Mouse (Mus musculus) C2C12 (cell line): ENCODE results near the gene Hsf4. TPM values are rescaled to one million over a fixed set of nuclear protein-coding genes. Genes with fewer than 3 reads are reported as not detected.
A peak's percentile ranks its signal among the peaks of the same experiment; 100 is the strongest.
"Not testable (repeated sequence)": the region's sequence is repeated elsewhere in the genome, so short reads cannot be mapped to it uniquely, and the experiment has no call there.

Experiments used
- H3K27me3 ChIP-seq: one replicate; pipeline ENCODE4 v1.6.1; 2011; ENCODE audit not compliant: control insufficient read depth, insufficient read depth, insufficient read length
- H3K36me3 ChIP-seq: one replicate; pipeline ENCODE4 v1.6.1; 2011; ENCODE audit not compliant: control insufficient read depth, insufficient read depth
- H3K4me3 ChIP-seq: one replicate; pipeline ENCODE4 v1.5.1; 2011; ENCODE audit warnings: mild to moderate bottlenecking, control low read depth; ENCODE audit not compliant: poor library complexity, insufficient read depth, severe bottlenecking
- H3K79me2 ChIP-seq: one replicate; pipeline ENCODE4 v1.6.1; 2011; ENCODE audit not compliant: control insufficient read depth, insufficient read depth
- H3K79me3 ChIP-seq: one replicate; pipeline ENCODE4 v1.6.1; 2011; ENCODE audit warnings: low read depth, control low read depth
- H3ac ChIP-seq: one replicate; pipeline ENCODE3; 2011; ENCODE audit warnings: low read depth; ENCODE audit not compliant: control insufficient read depth, insufficient read length
- CEBPB ChIP-seq: IDR thresholded peaks from one replicate; pipeline ENCODE4 v1.6.1; 2011; ENCODE audit warnings: low read depth, mild to moderate bottlenecking, control low read depth, moderate library complexity
- CTCF ChIP-seq: IDR thresholded peaks from one replicate; pipeline ENCODE4 v1.5.1; 2011; ENCODE audit not compliant: control insufficient read depth, insufficient read depth, insufficient read length
- FOSL1 ChIP-seq: IDR thresholded peaks from one replicate; pipeline ENCODE4 v1.8.0; 2011; ENCODE audit warnings: mild to moderate bottlenecking, low read length; ENCODE audit not compliant: poor library complexity, insufficient read depth, severe bottlenecking
- MAX ChIP-seq: IDR thresholded peaks from one replicate; pipeline ENCODE4 v1.6.1; 2011; ENCODE audit warnings: mild to moderate bottlenecking, control low read depth
- MYOD1 ChIP-seq: IDR thresholded peaks from one replicate; pipeline ENCODE4 v1.6.1; 2011; ENCODE audit warnings: low read depth; ENCODE audit not compliant: control insufficient read depth, insufficient read length
- MYOG ChIP-seq: IDR thresholded peaks from one replicate; pipeline ENCODE4 v1.6.1; 2011; ENCODE audit not compliant: control insufficient read depth, insufficient read length; ENCODE audit errors: extremely low read depth
- USF1 ChIP-seq: IDR thresholded peaks from one replicate; pipeline ENCODE4 v1.6.1; 2011; ENCODE audit warnings: low read depth, mild to moderate bottlenecking, control low read depth, moderate library complexity
- long read RNA-seq, 2 experiments: library from polyadenylated mRNA; unstranded; transcript quantifications; one replicate each; pipeline ENCODE4 v2.0.0; 2019 to 2020
- polyA plus RNA-seq: library from polyadenylated mRNA; unstranded; fragments of >200 nt; fragmentation: generic; extraction: Trizol; gene quantifications from one replicate; pipeline ENCODE4 v1.2.1, GENCODE M21; 2012; ENCODE audit warnings: missing spikeins

Hsf4 gene
- 3.4 TPM for polyA plus RNA-seq
- long read RNA-seq, experiment 1, result 0 reads
- long read RNA-seq, experiment 2, partial matches to known transcripts, result 0 of 5 reads
- long read RNA-seq, experiment 2, other reads (novel, unspliced or antisense), result 0 of 5 reads

GRCm38 (mm10) chr8:105269461-105269947 is at the start of gene Hsf4:
Gene Hsf4 (plus strand): TSS chr8:105269801.
- Histone ChIP-seq H3K79me2 (no peaks in the 10 kb centered on the region), H3ac (peak within 1 kb of the TSS; percentile 76), H3K36me3 (peaks cover 3% of the 10 kb centered on the region), H3K79me3 (no peaks in the 10 kb centered on the region), H3K27me3 (no peaks in the 10 kb centered on the region), H3K4me3 (peak within 1 kb of the TSS; percentile 18)
- TF ChIP-seq USF1 (no peak), CTCF (no peak), MAX (no peak), MYOD1 (no peak), CEBPB (no peak), MYOG (no peak), FOSL1 (no peak)

GRCm38 (mm10) chr8:105223850-105224249 is 45.8 kb upstream of the Hsf4 start:
- Histone ChIP-seq H3K27me3 (no peaks in the 10 kb centered on the region), H3ac (no peak overlapping the region), H3K79me3 (peaks cover 28% of the 10 kb centered on the region), H3K79me2 (peaks cover 39% of the 10 kb centered on the region), H3K4me3 (no peak overlapping the region), H3K36me3 (no peaks in the 10 kb centered on the region)
- no peak for TF ChIP-seq MYOG
- TF ChIP-seq CEBPB, result no peak
- TF ChIP-seq MAX, result no peak
- TF ChIP-seq FOSL1, result no peak
- TF ChIP-seq CTCF, result no peak
- TF ChIP-seq MYOD1, result no peak
- TF ChIP-seq USF1, result no peak

GRCm38 (mm10) chr8:105224413-105225271 is 45.0 kb upstream of the Hsf4 start, which contains the start of gene D230025D16Rik:
Gene D230025D16Rik (plus strand): TSS chr8:105225145.
- Histone ChIP-seq H3K27me3 (no peaks in the 10 kb centered on the region), H3ac (peak within 1 kb of the TSS; percentile 92), H3K4me3 (peak within 1 kb of the TSS; percentile 89), H3K79me2 (peaks cover 47% of the 10 kb centered on the region), H3K36me3 (no peaks in the 10 kb centered on the region), H3K79me3 (peaks cover 31% of the 10 kb centered on the region)
- TF ChIP-seq CEBPB, result no peak
- peak; percentile 45 for TF ChIP-seq MYOD1

GRCm38 (mm10) chr8:105225272-105225593 is 44.4 kb upstream of the Hsf4 start:
- H3K4me3 ChIP-seq, result peak overlapping the region; percentile 89
- no peaks in the 10 kb centered on the region for H3K27me3 ChIP-seq
- peaks cover 53% of the 10 kb centered on the region for H3K79me2 ChIP-seq
- H3ac ChIP-seq, result peak overlapping the region; percentile 92
- TF ChIP-seq CEBPB, result no peak
- H3K79me3 ChIP-seq, result peaks cover 36% of the 10 kb centered on the region
- no peaks in the 10 kb centered on the region for H3K36me3 ChIP-seq

- peaks cover 39% of the 10 kb centered on the region for H3K79me3 ChIP-seq
- peak overlapping the region; percentile 89 for H3K4me3 ChIP-seq
- H3ac ChIP-seq, result peak overlapping the region; percentile 92
- TF ChIP-seq MYOG, result no peak
- TF ChIP-seq CEBPB, result peak; percentile 64
- no peak for TF ChIP-seq USF1
- TF ChIP-seq MAX, result no peak
- no peak for TF ChIP-seq FOSL1
- TF ChIP-seq MYOD1, result no peak
- no peak for TF ChIP-seq CTCF
- H3K27me3 ChIP-seq, result no peaks in the 10 kb centered on the region
- peaks cover 60% of the 10 kb centered on the region for H3K79me2 ChIP-seq
- H3K36me3 ChIP-seq, result no peaks in the 10 kb centered on the region
Observed at GRCm38 (mm10) chr8:105225917-105226316, 43.7 kb upstream of the Hsf4 start.

- Histone ChIP-seq H3K27me3 (no peaks in the 10 kb centered on the region), H3K36me3 (peaks cover 27% of the 10 kb centered on the region), H3K79me3 (peaks cover 25% of the 10 kb centered on the region)
Observed at GRCm38 (mm10) chr8:105231503-105232320, 37.9 kb upstream of the Hsf4 start.

GRCm38 (mm10) chr8:105232321-105232693 is 37.3 kb upstream of the Hsf4 start:
- H3K27me3 ChIP-seq, H3K4me3 ChIP-seq, H3ac ChIP-seq: not testable (repeated sequence)
- peaks cover 38% of the 10 kb centered on the region for H3K79me2 ChIP-seq
- peaks cover 19% of the 10 kb centered on the region for H3K79me3 ChIP-seq
- H3K36me3 ChIP-seq, result peaks cover 27% of the 10 kb centered on the region

More at GRCm38 (mm10) chr8:105231503-105232320, 37.9 kb upstream of the Hsf4 start:
- TF ChIP-seq USF1 (no peak), MAX (no peak), MYOD1 (no peak), CEBPB (no peak), FOSL1 (no peak), CTCF (no peak), MYOG (no peak)
- no peak overlapping the region for H3K4me3 ChIP-seq
- peaks cover 44% of the 10 kb centered on the region for H3K79me2 ChIP-seq
- H3ac ChIP-seq, result no peak overlapping the region
